Mouse (Mus musculus) midbrain, embryonic 10.5 days (tissue): ENCODE results near the gene Gm20388. TPM values are rescaled to one million over a fixed set of nuclear protein-coding genes. Genes with fewer than 3 reads are reported as not detected.
A peak's percentile ranks its signal among the peaks of the same experiment; 100 is the strongest.

ENCODE experiments used
- DNase-seq: peaks from one replicate; pipeline ENCODE4 v3.0.0-alpha.2; 2017; ENCODE audit warnings: low spot score
- H3K27ac ChIP-seq: fragments of 300-500 bp; sonication (generic); replicated peaks from 2 replicates; pipeline ENCODE4 v1.5.1; 2016; ENCODE audit warnings: mild to moderate bottlenecking
- H3K27me3 ChIP-seq: fragments of 300-500 bp; sonication (generic); 2 replicates; pipeline ENCODE4 v1.6.1; 2016; ENCODE audit warnings: low read depth, mild to moderate bottlenecking; ENCODE audit not compliant: poor library complexity, severe bottlenecking
- H3K36me3 ChIP-seq: fragments of 300-500 bp; sonication (generic); 2 replicates; pipeline ENCODE4 v1.6.1; 2016; ENCODE audit warnings: mild to moderate bottlenecking, moderate library complexity
- H3K4me1 ChIP-seq: fragments of 300-500 bp; sonication (generic); 2 replicates; pipeline ENCODE4 v1.6.1; 2016
- H3K4me3 ChIP-seq: fragments of 300-500 bp; sonication (generic); 2 replicates; pipeline ENCODE4 v1.5.1; 2016; ENCODE audit warnings: mild to moderate bottlenecking, moderate library complexity
- H3K9me3 ChIP-seq: fragments of 300-500 bp; sonication (generic); replicated peaks from 2 replicates; pipeline ENCODE4 v1.6.1; 2016; ENCODE audit warnings: mild to moderate bottlenecking
- WGBS: fragments of 180-500 bp; shearing (Covaris S2); methylation state at CpG from one replicate; pipeline ENCODE4 v1.1.7; 2016; 5-methylcytosine and 5-hydroxymethylcytosine counted together
- polyA plus RNA-seq: library from polyadenylated mRNA; unstranded; fragments of >200 nt; fragmentation: Nextera tagmentation; extraction: Ambion mirVana; gene quantifications from 2 replicates; pipeline ENCODE4 v1.2.1, GENCODE M21; 2016

The Gm20388 gene
- polyA plus RNA-seq, 1 experiment from 2014 or later, result 7.1 TPM

GRCm38 (mm10) chr8:122816965-122817364 is 2906.3 kb downstream of the Gm20388 start:
- H3K4me3 ChIP-seq, result no peak overlapping the region
- no peaks in the 10 kb centered on the region for H3K9me3 ChIP-seq
- 89% methylated on average over 6 of the region's 6 CpGs for WGBS
- DNase-seq, result no peak
- H3K27ac ChIP-seq, result peak overlapping the region; percentile 67; the same call in 1 of the 2 replicates
- H3K27me3 ChIP-seq, result peaks cover 7% of the 10 kb centered on the region; the same call in 1 of the 2 replicates
- peaks cover 39% of the 10 kb centered on the region for H3K4me1 ChIP-seq
- peaks cover 12% of the 10 kb centered on the region for H3K36me3 ChIP-seq

GRCm38 (mm10) chr8:122817724-122818496 is 2907.3 kb downstream of the Gm20388 start:
- no peaks in the 10 kb centered on the region for H3K9me3 ChIP-seq
- peaks cover 39% of the 10 kb centered on the region for H3K4me1 ChIP-seq
- DNase-seq, result no peak
- 41% methylated on average over 13 of the region's 13 CpGs for WGBS
- H3K27me3 ChIP-seq, result peaks cover 7% of the 10 kb centered on the region; the same call in 1 of the 2 replicates
- H3K36me3 ChIP-seq, result peaks cover 8% of the 10 kb centered on the region
- peak overlapping the region; percentile 67 for H3K27ac ChIP-seq
- H3K4me3 ChIP-seq, result no peak overlapping the region

- Histone ChIP-seq H3K27ac (no peak overlapping the region), H3K9me3 (no peaks in the 10 kb centered on the region), H3K4me1 (peaks cover 37% of the 10 kb centered on the region), H3K27me3 (no peaks in the 10 kb centered on the region), H3K36me3 (no peaks in the 10 kb centered on the region), H3K4me3 (no peak overlapping the region)
- WGBS, result 90% methylated on average over 11 of the region's 11 CpGs
- DNase-seq, result no peak
Measured at GRCm38 (mm10) chr8:122819776-122820175, 2909.1 kb downstream of the Gm20388 start.

GRCm38 (mm10) chr8:122824571-122824970 is 2913.9 kb downstream of the Gm20388 start:
- no peak overlapping the region for H3K4me3 ChIP-seq
- H3K36me3 ChIP-seq, result no peaks in the 10 kb centered on the region
- peaks cover 19% of the 10 kb centered on the region for H3K4me1 ChIP-seq
- no peak overlapping the region for H3K27ac ChIP-seq
- H3K9me3 ChIP-seq, result no peaks in the 10 kb centered on the region
- DNase-seq, result no peak
- WGBS, result 49% methylated on average over 5 of the region's 5 CpGs
- no peaks in the 10 kb centered on the region for H3K27me3 ChIP-seq

GRCm38 (mm10) chr8:122824986-122825385 is 2914.3 kb downstream of the Gm20388 start:
- WGBS, result 80% methylated on average over 9 of the region's 9 CpGs
- no peak for DNase-seq

GRCm38 (mm10) chr8:122825408-122825807 is 2914.8 kb downstream of the Gm20388 start:
- 88% methylated on average over 8 of the region's 8 CpGs for WGBS
- no peaks in the 10 kb centered on the region for H3K36me3 ChIP-seq

More at GRCm38 (mm10) chr8:122824986-122825385, 2914.3 kb downstream of the Gm20388 start:
- Histone ChIP-seq H3K27me3 (no peaks in the 10 kb centered on the region), H3K9me3 (no peaks in the 10 kb centered on the region), H3K27ac (no peak overlapping the region), H3K4me1 (peaks cover 19% of the 10 kb centered on the region), H3K4me3 (no peak overlapping the region), H3K36me3 (no peaks in the 10 kb centered on the region)

GRCm38 (mm10) chr8:122829396-122829795 is 2918.8 kb downstream of the Gm20388 start:
- WGBS, result 85% methylated on average over 3 of the region's 3 CpGs
- H3K9me3 ChIP-seq, result no peaks in the 10 kb centered on the region

More at GRCm38 (mm10) chr8:122825408-122825807, 2914.8 kb downstream of the Gm20388 start:
- H3K4me1 ChIP-seq, result peaks cover 19% of the 10 kb centered on the region
- DNase-seq, result no peak
- no peaks in the 10 kb centered on the region for H3K9me3 ChIP-seq
- no peak overlapping the region for H3K27ac ChIP-seq
- no peak overlapping the region for H3K4me3 ChIP-seq
- H3K27me3 ChIP-seq, result no peaks in the 10 kb centered on the region

GRCm38 (mm10) chr8:122830349-122831061 is 2919.9 kb downstream of the Gm20388 start:
- H3K36me3 ChIP-seq, result no peaks in the 10 kb centered on the region
- H3K4me3 ChIP-seq, result no peak overlapping the region
- H3K27ac ChIP-seq, result no peak overlapping the region
- peaks cover 9% of the 10 kb centered on the region for H3K4me1 ChIP-seq
- peak; percentile 86 for DNase-seq
- 44% methylated on average over 8 of the region's 8 CpGs for WGBS
- no peaks in the 10 kb centered on the region for H3K27me3 ChIP-seq
- no peaks in the 10 kb centered on the region for H3K9me3 ChIP-seq

More at GRCm38 (mm10) chr8:122829396-122829795, 2918.8 kb downstream of the Gm20388 start:
- H3K4me3 ChIP-seq, result no peak overlapping the region
- no peaks in the 10 kb centered on the region for H3K27me3 ChIP-seq
- no peak for DNase-seq
- peaks cover 16% of the 10 kb centered on the region for H3K4me1 ChIP-seq
- no peak overlapping the region for H3K27ac ChIP-seq
- no peaks in the 10 kb centered on the region for H3K36me3 ChIP-seq

- Histone ChIP-seq H3K4me1 (peaks cover 2% of the 10 kb centered on the region; the same call in 1 of the 2 replicates), H3K9me3 (no peaks in the 10 kb centered on the region), H3K27ac (no peak overlapping the region), H3K36me3 (no peaks in the 10 kb centered on the region), H3K4me3 (no peak overlapping the region), H3K27me3 (no peaks in the 10 kb centered on the region)
- DNase-seq, result no peak
- WGBS, result 89% methylated on average over 8 of the region's 8 CpGs
Measured at GRCm38 (mm10) chr8:122834416-122834815, 2923.8 kb downstream of the Gm20388 start.

GRCm38 (mm10) chr8:122834971-122835370 is 2924.3 kb downstream of the Gm20388 start:
- no peak overlapping the region for H3K4me3 ChIP-seq
- no peaks in the 10 kb centered on the region for H3K9me3 ChIP-seq
- WGBS, result 35% methylated on average over 8 of the region's 8 CpGs
- H3K36me3 ChIP-seq, result no peaks in the 10 kb centered on the region
- H3K27ac ChIP-seq, result no peak overlapping the region
- H3K4me1 ChIP-seq, result peaks cover 8% of the 10 kb centered on the region
- DNase-seq, result peak; percentile 75
- H3K27me3 ChIP-seq, result no peaks in the 10 kb centered on the region

GRCm38 (mm10) chr8:122836199-122836598 is 2925.6 kb downstream of the Gm20388 start:
- peaks cover 15% of the 10 kb centered on the region for H3K4me1 ChIP-seq
- no peak overlapping the region for H3K27ac ChIP-seq
- no peak overlapping the region for H3K4me3 ChIP-seq
- DNase-seq, result no peak
- no peaks in the 10 kb centered on the region for H3K9me3 ChIP-seq
- WGBS, result 89% methylated on average over 12 of the region's 12 CpGs
- no peaks in the 10 kb centered on the region for H3K27me3 ChIP-seq
- no peaks in the 10 kb centered on the region for H3K36me3 ChIP-seq

GRCm38 (mm10) chr8:122836696-122837095 is 2926.1 kb downstream of the Gm20388 start:
- DNase-seq, result no peak
- Histone ChIP-seq H3K9me3 (no peaks in the 10 kb centered on the region), H3K4me3 (no peak overlapping the region), H3K4me1 (peaks cover 15% of the 10 kb centered on the region), H3K27ac (no peak overlapping the region), H3K36me3 (no peaks in the 10 kb centered on the region), H3K27me3 (no peaks in the 10 kb centered on the region)
- WGBS, result 92% methylated on average over 13 of the region's 13 CpGs

- 81% methylated on average over 3 of the region's 3 CpGs for WGBS
- Histone ChIP-seq H3K9me3 (no peaks in the 10 kb centered on the region), H3K36me3 (no peaks in the 10 kb centered on the region), H3K4me3 (no peak overlapping the region), H3K4me1 (peaks cover 31% of the 10 kb centered on the region), H3K27me3 (peaks cover 9% of the 10 kb centered on the region), H3K27ac (no peak overlapping the region)
- DNase-seq, result no peak
Measured at GRCm38 (mm10) chr8:122844161-122844560, 2933.5 kb downstream of the Gm20388 start.
